Mouse (Mus musculus) liver, embryonic 11.5 days (tissue): ENCODE results near the gene Bpifb6. TPM values are rescaled to one million over a fixed set of nuclear protein-coding genes. Genes with fewer than 3 reads are reported as not detected.

ENCODE experiments used
- ATAC-seq: fragments of 200-750 bp; cut with Nextera tagmentation; replicated peaks from 2 replicates; pipeline ENCODE4 v1.8.0; 2017; ENCODE audit warnings: moderate number of reproducible peaks, mild to moderate bottlenecking, moderate TSS enrichment, moderate library complexity; ENCODE audit not compliant: low FRiP score
- DNase-seq: peaks from one replicate; pipeline ENCODE4 v3.0.0-alpha.2; 2017; ENCODE audit warnings: low spot score
- H3K27ac ChIP-seq: fragments of 300-500 bp; sonication (generic); 2 replicates; pipeline ENCODE4 v1.5.1; 2014; ENCODE audit warnings: mild to moderate bottlenecking, low read depth, low read length, control low read depth
- H3K27me3 ChIP-seq: fragments of 300-500 bp; sonication (generic); replicated peaks from 2 replicates; pipeline ENCODE4 v1.6.1; 2014; ENCODE audit warnings: low read length, mixed read lengths; ENCODE audit not compliant: control insufficient read depth, insufficient read depth
- H3K36me3 ChIP-seq: fragments of 300-500 bp; sonication (generic); 2 replicates; pipeline ENCODE4 v1.6.1; 2014; ENCODE audit warnings: mild to moderate bottlenecking, low read length, moderate library complexity, mixed read lengths; ENCODE audit not compliant: control insufficient read depth, insufficient read depth
- H3K4me1 ChIP-seq: fragments of 300-500 bp; sonication (generic); replicated peaks from 2 replicates; pipeline ENCODE4 v1.6.1; 2014; ENCODE audit warnings: low read length, mixed read lengths; ENCODE audit not compliant: control insufficient read depth, insufficient read depth
- H3K4me2 ChIP-seq: fragments of 300-500 bp; sonication (generic); 2 replicates; pipeline ENCODE4 v1.6.1; 2014; ENCODE audit warnings: mild to moderate bottlenecking, control low read depth, moderate library complexity
- H3K4me3 ChIP-seq: fragments of 300-500 bp; sonication (generic); 2 replicates; pipeline ENCODE4 v1.5.1; 2014; ENCODE audit warnings: low read depth, low read length, control low read depth
- H3K9ac ChIP-seq: fragments of 300-500 bp; sonication (generic); 2 replicates; pipeline ENCODE4 v1.6.1; 2014; ENCODE audit warnings: low read depth, low read length, control low read depth
- H3K9me3 ChIP-seq: fragments of 300-500 bp; sonication (generic); 2 replicates; pipeline ENCODE4 v1.6.1; 2016; ENCODE audit warnings: low read length, inconsistent platforms, mixed read lengths; ENCODE audit not compliant: control insufficient read depth
- WGBS: fragments of 180-500 bp; shearing (Covaris S2); extraction: QIAGEN DNeasy Blood & Tissue Kit; methylation state at CpG from one replicate; pipeline ENCODE4 v1.1.7; 2014; 5-methylcytosine and 5-hydroxymethylcytosine counted together
- polyA plus RNA-seq: library from polyadenylated mRNA; unstranded; fragments of >200 nt; fragmentation: Nextera tagmentation; extraction: Ambion mirVana; gene quantifications from 2 replicates; pipeline ENCODE4 v1.2.1, GENCODE M21; 2014

Bpifb6 gene
- not detected in 2 replicates for polyA plus RNA-seq

DNA sequence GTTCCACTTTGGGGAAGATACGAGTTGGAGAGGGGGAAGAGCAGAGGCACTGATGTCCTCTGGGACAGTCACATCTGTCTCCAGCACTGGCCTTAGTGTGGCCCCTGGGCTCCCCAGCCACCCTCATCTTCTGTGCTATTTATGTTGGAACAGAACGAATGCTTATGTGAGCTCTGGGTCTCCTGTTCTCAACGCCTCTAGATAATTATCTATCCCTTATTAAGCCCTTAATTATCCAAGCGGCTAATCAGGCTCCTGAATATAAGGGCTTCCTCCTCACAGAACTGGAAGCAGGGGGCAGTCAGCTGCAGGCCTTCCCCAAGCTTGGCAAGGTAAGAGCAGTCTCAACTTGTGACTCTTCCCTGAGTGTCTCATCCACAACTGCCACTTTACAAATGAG is at the start of gene Bpifb6:
TSS of gene Bpifb6 (plus strand) at position 301 of the 400 bp plus-strand sequence.
- Histone ChIP-seq H3K9me3 (no peaks in the 10 kb centered on the region), H3K9ac (no peak within 1 kb of the TSS), H3K27ac (no peak within 1 kb of the TSS), H3K27me3 (no peaks in the 10 kb centered on the region), H3K36me3 (no peaks in the 10 kb centered on the region), H3K4me3 (no peak within 1 kb of the TSS), H3K4me2 (no peak within 1 kb of the TSS), H3K4me1 (no peaks in the 10 kb centered on the region)
- 63% methylated on average over 4 of the region's 4 CpGs for WGBS
- DNase-seq, result no peak
- no peak for ATAC-seq

- H3K4me2 ChIP-seq, result no peak overlapping the region
- no peak overlapping the region for H3K27ac ChIP-seq
- no peaks in the 10 kb centered on the region for H3K36me3 ChIP-seq
- H3K27me3 ChIP-seq, result no peaks in the 10 kb centered on the region
- no peaks in the 10 kb centered on the region for H3K9me3 ChIP-seq
- no peaks in the 10 kb centered on the region for H3K4me1 ChIP-seq
- H3K4me3 ChIP-seq, result no peak overlapping the region
- no peak overlapping the region for H3K9ac ChIP-seq
- WGBS, result 41% methylated on average over 4 of the region's 4 CpGs
- no peak for ATAC-seq
- peak; percentile 41 for DNase-seq
Measured at GRCm38 (mm10) chr2:153851030-153851360, 49.2 kb upstream of the Bpifb6 start.

- ATAC-seq (no peak), DNase-seq (no peak)
- H3K4me2 ChIP-seq, result no peak overlapping the region
- no peak overlapping the region for H3K4me3 ChIP-seq
- H3K27me3 ChIP-seq, result no peaks in the 10 kb centered on the region
- no peak overlapping the region for H3K9ac ChIP-seq
- 20% methylated on average over 5 of the region's 5 CpGs for WGBS
- no peak overlapping the region for H3K27ac ChIP-seq
- no peaks in the 10 kb centered on the region for H3K36me3 ChIP-seq
- no peaks in the 10 kb centered on the region for H3K4me1 ChIP-seq
- H3K9me3 ChIP-seq, result no peaks in the 10 kb centered on the region
Measured at GRCm38 (mm10) chr2:153853544-153853943, 46.6 kb upstream of the Bpifb6 start.

DNA sequence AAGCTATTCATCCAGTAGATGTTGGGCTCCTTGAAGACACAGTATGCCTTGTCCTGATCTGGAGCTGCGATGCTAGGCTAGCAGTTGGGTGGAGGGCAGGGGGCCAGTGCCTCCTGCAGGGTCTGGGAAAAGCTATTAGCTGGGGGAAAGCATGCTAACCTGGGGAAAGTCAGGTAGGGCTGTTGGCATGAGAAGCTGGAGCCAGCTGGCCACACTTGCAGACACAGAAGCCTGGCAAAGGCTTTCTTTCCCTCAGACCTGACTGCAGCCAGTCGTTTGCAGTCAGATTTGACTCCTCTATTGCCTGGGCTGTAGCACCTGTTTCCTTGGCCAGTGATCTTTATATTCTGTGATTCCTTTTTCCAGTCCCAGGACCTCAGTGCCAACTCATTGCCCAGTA is 40.6 kb upstream of the Bpifb6 start:
- H3K9me3 ChIP-seq, result no peaks in the 10 kb centered on the region
- no peak overlapping the region for H3K27ac ChIP-seq
- no peaks in the 10 kb centered on the region for H3K27me3 ChIP-seq
- ATAC-seq (no peak), DNase-seq (no peak)
- H3K36me3 ChIP-seq, result no peaks in the 10 kb centered on the region
- WGBS, result 89% methylated on average over 2 of the region's 2 CpGs
- no peak overlapping the region for H3K9ac ChIP-seq
- H3K4me3 ChIP-seq, result no peak overlapping the region
- no peaks in the 10 kb centered on the region for H3K4me1 ChIP-seq
- no peak overlapping the region for H3K4me2 ChIP-seq

DNA sequence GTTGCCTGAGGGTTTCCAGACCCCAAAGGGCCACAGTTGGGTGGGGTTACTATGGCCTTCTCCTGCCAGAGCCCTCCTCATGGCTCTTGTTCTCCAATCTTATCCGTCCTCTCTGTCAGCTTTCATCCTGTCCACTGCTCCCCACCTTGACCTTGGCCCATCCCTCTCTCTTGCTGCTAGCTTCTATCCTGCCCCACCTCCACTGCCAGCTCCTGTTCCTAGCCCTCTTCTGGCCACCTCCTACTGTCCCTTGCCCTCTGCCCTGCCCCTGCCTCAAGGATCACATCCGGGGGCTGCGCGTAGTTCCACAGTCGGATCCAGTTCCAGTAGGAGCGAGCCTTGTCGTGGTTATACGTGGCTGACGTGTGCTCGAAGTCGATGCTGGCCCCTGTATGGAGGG is 39.9 kb upstream of the Bpifb6 start:
- Histone ChIP-seq H3K4me3 (no peak overlapping the region), H3K4me1 (no peaks in the 10 kb centered on the region), H3K9me3 (no peaks in the 10 kb centered on the region), H3K27ac (no peak overlapping the region), H3K9ac (no peak overlapping the region), H3K4me2 (no peak overlapping the region), H3K36me3 (no peaks in the 10 kb centered on the region), H3K27me3 (no peaks in the 10 kb centered on the region)
- ATAC-seq (no peak), DNase-seq (no peak)
- WGBS, result 86% methylated on average over 11 of the region's 11 CpGs

- ATAC-seq (no peak), DNase-seq (no peak)
- Histone ChIP-seq H3K27me3 (no peaks in the 10 kb centered on the region), H3K9me3 (no peaks in the 10 kb centered on the region), H3K36me3 (no peaks in the 10 kb centered on the region), H3K9ac (no peak overlapping the region), H3K27ac (no peak overlapping the region), H3K4me3 (no peak overlapping the region), H3K4me1 (no peaks in the 10 kb centered on the region), H3K4me2 (no peak overlapping the region)
- 61% methylated on average over 3 of the region's 3 CpGs for WGBS
Measured at GRCm38 (mm10) chr2:153860715-153861114, 39.5 kb upstream of the Bpifb6 start.

DNA sequence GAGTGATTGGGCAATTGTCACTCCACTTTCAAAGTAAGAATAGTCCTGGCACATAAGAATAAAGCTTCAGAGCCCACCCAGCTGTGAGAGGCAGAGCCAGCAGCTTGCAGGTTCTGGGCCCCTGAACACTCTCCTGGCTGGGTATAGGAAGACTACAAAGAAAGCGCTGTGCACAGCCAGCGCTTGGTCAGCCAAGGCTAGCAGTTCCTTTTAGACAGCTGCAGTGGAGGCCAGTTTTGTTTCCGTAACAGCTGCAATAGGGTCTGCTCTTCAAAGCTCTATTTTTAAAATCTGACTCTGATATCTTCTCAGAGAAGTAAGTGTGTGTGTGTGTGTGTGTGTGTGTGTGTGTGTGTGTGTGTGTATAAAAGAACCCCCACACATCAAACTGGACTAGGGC is 38.2 kb upstream of the Bpifb6 start:
- no peak overlapping the region for H3K4me3 ChIP-seq
- H3K9me3 ChIP-seq, result no peaks in the 10 kb centered on the region
- DNase-seq (no peak), ATAC-seq (no peak)
- no peaks in the 10 kb centered on the region for H3K4me1 ChIP-seq
- WGBS, result 77% methylated on average over 3 of the region's 3 CpGs
- no peak overlapping the region for H3K9ac ChIP-seq
- no peaks in the 10 kb centered on the region for H3K36me3 ChIP-seq
- H3K4me2 ChIP-seq, result no peak overlapping the region
- H3K27me3 ChIP-seq, result no peaks in the 10 kb centered on the region
- no peak overlapping the region for H3K27ac ChIP-seq

GRCm38 (mm10) chr2:153870984-153871383 is 29.2 kb upstream of the Bpifb6 start, which contains the start of gene Sun5:
Gene Sun5 (minus strand): TSS chr2:153871084.
- DNase-seq, result no peak
- H3K9me3 ChIP-seq, result no peaks in the 10 kb centered on the region
- no peaks in the 10 kb centered on the region for H3K4me1 ChIP-seq
- H3K27ac ChIP-seq, result no peak within 1 kb of the TSS
- no peak within 1 kb of the TSS for H3K4me2 ChIP-seq
- ATAC-seq, result no peak
- no peaks in the 10 kb centered on the region for H3K27me3 ChIP-seq
- 80% methylated on average over 4 of the region's 4 CpGs for WGBS
- H3K36me3 ChIP-seq, result no peaks in the 10 kb centered on the region
- no peak within 1 kb of the TSS for H3K4me3 ChIP-seq
- H3K9ac ChIP-seq, result no peak within 1 kb of the TSS

GRCm38 (mm10) chr2:153874745-153875144 is 25.4 kb upstream of the Bpifb6 start, which contains the start of gene Bpifb2:
Gene Bpifb2 (plus strand): TSS chr2:153875045.
- no peak within 1 kb of the TSS for H3K4me2 ChIP-seq
- no peak for DNase-seq
- H3K9ac ChIP-seq, result no peak within 1 kb of the TSS
- ATAC-seq, result no peak
- no peaks in the 10 kb centered on the region for H3K36me3 ChIP-seq
- H3K9me3 ChIP-seq, result no peaks in the 10 kb centered on the region
- no peaks in the 10 kb centered on the region for H3K27me3 ChIP-seq
- WGBS, result 61% methylated on average over 9 of the region's 9 CpGs
- H3K4me3 ChIP-seq, result no peak within 1 kb of the TSS
- H3K4me1 ChIP-seq, result no peaks in the 10 kb centered on the region
- H3K27ac ChIP-seq, result no peak within 1 kb of the TSS
